Mouse (Mus musculus): ENCODE data around the gene Slc5a5.

DNA sequence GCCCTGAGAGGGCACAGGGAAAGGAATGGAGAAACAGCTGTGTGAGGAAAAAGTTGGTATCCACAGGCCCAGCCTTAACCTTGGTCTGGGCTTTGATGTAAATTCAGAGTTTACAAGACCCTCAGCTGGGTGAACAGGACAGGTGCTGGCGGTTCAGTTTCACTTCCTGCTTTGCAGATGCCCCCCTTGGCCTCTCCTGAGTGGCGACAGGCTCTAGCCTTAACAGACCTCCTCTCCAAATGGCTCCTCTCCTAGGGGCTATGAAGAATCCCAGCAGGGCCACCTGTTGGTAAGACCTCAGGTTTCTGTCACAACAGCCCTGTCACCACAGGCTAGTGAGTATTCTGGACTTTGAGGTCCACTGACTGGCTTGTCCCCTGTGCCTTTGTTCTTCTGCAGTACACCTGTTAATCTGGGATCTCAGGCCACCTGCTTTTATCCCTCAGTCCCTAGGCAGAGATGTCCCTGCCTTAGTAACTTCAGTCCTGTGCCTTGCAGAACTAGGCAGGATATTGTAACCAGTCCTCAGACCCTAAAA lies 6.2 kb upstream of the Slc5a5 start:
- no peak for TF ChIP-seq POLR2A (IDR thresholded peaks at IDR 0.05; ENCODE audit: borderline replicate concordance, low read depth, low read length)
- no peak for TF ChIP-seq CTCF (IDR thresholded peaks at IDR 0.05; ENCODE audit: low read depth, low read length)
